11 mouse cellular contexts compared by ENCODE assay signal in the genomic region with DNA sequence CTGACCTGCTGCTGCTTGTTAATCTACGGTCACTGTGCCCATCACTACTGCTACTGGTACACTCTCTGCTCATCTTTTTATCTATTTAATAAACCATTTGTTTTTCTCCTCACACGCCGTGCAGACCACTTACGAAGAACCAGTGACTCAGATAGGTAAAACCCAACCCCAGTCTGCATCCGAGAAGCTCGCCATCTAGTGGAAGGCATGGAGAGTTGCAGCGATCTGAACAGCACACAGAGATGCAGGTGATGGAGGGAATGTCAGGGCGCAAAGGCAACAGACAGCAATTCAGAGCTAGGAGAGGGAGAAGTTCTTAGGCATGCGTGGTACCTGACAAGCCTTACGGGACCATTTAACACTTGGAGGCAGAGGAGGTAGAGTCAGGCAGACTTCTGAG. TPM values are rescaled to one million over a fixed set of nuclear protein-coding genes. Genes with fewer than 3 reads are reported as not detected.
DNase-seq lines count a peak whose midpoint lies in the region; ATAC-seq and TF ChIP-seq lines count a peak whose summit lies in the region.
"Had no signal": no experiment of that assay in that cellular context is flagged by ENCODE, and none has a peak within 500 bp of the region (broad histone marks: within the 10 kb centered on the region; RNA-seq: fewer than 3 reads in every experiment).

No protein-coding gene starts in this region.

- H3K9me3 ChIP-seq in forebrain, postnatal 0 days (ENCODE audit: low read length): no peaks in the 10 kb centered on the region
- H3K9me3 ChIP-seq in forebrain, embryonic 16.5 days (ENCODE audit: control insufficient read depth, low read length): no peaks in the 10 kb centered on the region
- no peaks in the 10 kb centered on the region for H3K9me3 ChIP-seq in midbrain, embryonic 14.5 days (ENCODE audit: control insufficient read depth, low read length)
- H3K9me3 ChIP-seq in midbrain, embryonic 10.5 days (replicated peaks): 0 out of 2 replicates have a peak, but pooled peaks cover 3% of the 10 kb centered on the region
- H3K9me3 ChIP-seq in hindbrain, postnatal 0 days (ENCODE audit: low read length): no peaks in the 10 kb centered on the region
- H3K9me3 ChIP-seq in stomach, postnatal 0 days (ENCODE audit: control insufficient read depth, low read length): peaks cover 4% of the 10 kb centered on the region
- H3K9me3 ChIP-seq in forebrain, embryonic 15.5 days: no peaks in the 10 kb centered on the region

- H3K27ac ChIP-seq in forebrain, postnatal 0 days (ENCODE audit: low read depth, low read length): no peak overlapping the region
- H3K27ac ChIP-seq in forebrain, embryonic 16.5 days (ENCODE audit: low read length): no peak overlapping the region
- no peak overlapping the region for H3K27ac ChIP-seq in midbrain, embryonic 14.5 days (replicated peaks; ENCODE audit: low read depth, low read length)
- no peak overlapping the region for H3K27ac ChIP-seq in midbrain, embryonic 10.5 days (replicated peaks)
- H3K27ac ChIP-seq in hindbrain, postnatal 0 days: no peak overlapping the region
- H3K27ac ChIP-seq in stomach, postnatal 0 days (replicated peaks): no peak overlapping the region
- no peak overlapping the region for H3K27ac ChIP-seq in forebrain, embryonic 15.5 days (replicated peaks)

- WGBS in forebrain, postnatal 0 days: 40% methylated on average over 10 of the region's 10 CpGs
- WGBS in forebrain, embryonic 16.5 days: 41% methylated on average over 10 of the region's 10 CpGs
- WGBS in midbrain, embryonic 14.5 days: 42% methylated on average over 10 of the region's 10 CpGs
- WGBS in midbrain, embryonic 10.5 days: 42% methylated on average over 10 of the region's 10 CpGs
- whole genome bisulfite sequencing in hindbrain, postnatal 0 days: 38% methylated on average over 10 of the region's 10 CpGs
- WGBS in stomach, postnatal 0 days: 34% methylated on average over 10 of the region's 10 CpGs
- WGBS in forebrain, embryonic 15.5 days: 44% methylated on average over 10 of the region's 10 CpGs

- H3K36me3 ChIP-seq in forebrain, postnatal 0 days (ENCODE audit: insufficient read depth): no peaks in the 10 kb centered on the region
- H3K36me3 ChIP-seq in forebrain, embryonic 16.5 days (ENCODE audit: control insufficient read depth, insufficient read depth): no peaks in the 10 kb centered on the region
- no peaks in the 10 kb centered on the region for H3K36me3 ChIP-seq in midbrain, embryonic 14.5 days (ENCODE audit: control insufficient read depth, insufficient read depth, low read length)
- no peaks in the 10 kb centered on the region for H3K36me3 ChIP-seq in midbrain, embryonic 10.5 days
- H3K36me3 ChIP-seq in hindbrain, postnatal 0 days (ENCODE audit: insufficient read depth, low read length): no peaks in the 10 kb centered on the region
- no peaks in the 10 kb centered on the region for H3K36me3 ChIP-seq in stomach, postnatal 0 days (ENCODE audit: control insufficient read depth, insufficient read depth, low read length)
- H3K36me3 ChIP-seq in forebrain, embryonic 15.5 days: no peaks in the 10 kb centered on the region

- no peak overlapping the region for H3K4me3 ChIP-seq in forebrain, postnatal 0 days (ENCODE audit: low read depth, low read length)
- H3K4me3 ChIP-seq in forebrain, embryonic 16.5 days (replicated peaks; ENCODE audit: low read length): no peak overlapping the region
- H3K4me3 ChIP-seq in midbrain, embryonic 14.5 days (replicated peaks; ENCODE audit: low read depth, low read length): no peak overlapping the region
- H3K4me3 ChIP-seq in midbrain, embryonic 10.5 days: no peak overlapping the region
- no peak overlapping the region for H3K4me3 ChIP-seq in hindbrain, postnatal 0 days (ENCODE audit: low read length)
- no peak overlapping the region for H3K4me3 ChIP-seq in stomach, postnatal 0 days (ENCODE audit: low read depth, low read length)
- no peak overlapping the region for H3K4me3 ChIP-seq in forebrain, embryonic 15.5 days

- TF ChIP-seq EP300 in stomach, postnatal 0 days (optimal IDR thresholded peaks at IDR 0.05): no peak

- no peak overlapping the region for H3K9ac ChIP-seq in forebrain, postnatal 0 days
- H3K9ac ChIP-seq in forebrain, embryonic 16.5 days (replicated peaks; ENCODE audit: low read depth, low read length): no peak overlapping the region
- H3K9ac ChIP-seq in midbrain, embryonic 14.5 days (replicated peaks; ENCODE audit: low read length): no peak overlapping the region
- H3K9ac ChIP-seq in hindbrain, postnatal 0 days (replicated peaks; ENCODE audit: low read length): no peak overlapping the region
- H3K9ac ChIP-seq in stomach, postnatal 0 days (ENCODE audit: low read length): no peak overlapping the region
- H3K9ac ChIP-seq in forebrain, embryonic 15.5 days (replicated peaks): no peak overlapping the region

- peak; percentile 66 for DNase-seq in forebrain, postnatal 0 days
- peak; percentile 76 for DNase-seq in midbrain, embryonic 14.5 days
- DNase-seq in midbrain, embryonic 10.5 days (ENCODE audit: low spot score): no peak
- peak; percentile 11 for DNase-seq in c-Kit-positive CD71-positive TER-119-negative erythroid progenitor cells, embryonic 14.5 days (ENCODE audit: low read depth)
- DNase-seq in hindbrain, postnatal 0 days (ENCODE audit: low spot score): peak; percentile 74
- peak; percentile 42 for DNase-seq in stomach, postnatal 0 days (ENCODE audit: low spot score)

- peak; percentile 87 for TF ChIP-seq CTCF in forebrain, postnatal 0 days (IDR thresholded peaks at IDR 0.05; ENCODE audit: low read depth)
- TF ChIP-seq CTCF in hindbrain, postnatal 0 days (IDR thresholded peaks at IDR 0.05; ENCODE audit: low read depth): peak; percentile 91
- peak; percentile 93 for TF ChIP-seq CTCF in stomach, postnatal 0 days (IDR thresholded peaks at IDR 0.05; ENCODE audit: low read depth)

- no peaks in the 10 kb centered on the region for H3K4me1 ChIP-seq in forebrain, postnatal 0 days (ENCODE audit: insufficient read depth)
- H3K4me1 ChIP-seq in forebrain, embryonic 16.5 days (replicated peaks; ENCODE audit: control insufficient read depth, insufficient read depth, low read length): no peaks in the 10 kb centered on the region
- H3K4me1 ChIP-seq in midbrain, embryonic 14.5 days (ENCODE audit: control insufficient read depth, insufficient read depth, low read length): no peaks in the 10 kb centered on the region
- no peaks in the 10 kb centered on the region for H3K4me1 ChIP-seq in midbrain, embryonic 10.5 days
- H3K4me1 ChIP-seq in hindbrain, postnatal 0 days (ENCODE audit: insufficient read depth, low read length): no peaks in the 10 kb centered on the region
- no peaks in the 10 kb centered on the region for H3K4me1 ChIP-seq in stomach, postnatal 0 days (replicated peaks; ENCODE audit: control insufficient read depth, insufficient read depth)
- no peaks in the 10 kb centered on the region for H3K4me1 ChIP-seq in forebrain, embryonic 15.5 days

- H3K4me2 ChIP-seq in forebrain, postnatal 0 days (ENCODE audit: low read depth): no peak overlapping the region
- H3K4me2 ChIP-seq in forebrain, embryonic 16.5 days (ENCODE audit: low read length): no peak overlapping the region
- no peak overlapping the region for H3K4me2 ChIP-seq in midbrain, embryonic 14.5 days (ENCODE audit: low read length)
- no peak overlapping the region for H3K4me2 ChIP-seq in hindbrain, postnatal 0 days (ENCODE audit: low read depth, low read length)
- no peak overlapping the region for H3K4me2 ChIP-seq in stomach, postnatal 0 days (replicated peaks; ENCODE audit: low read depth)
- H3K4me2 ChIP-seq in forebrain, embryonic 15.5 days (replicated peaks): no peak overlapping the region

- ATAC-seq in forebrain, postnatal 0 days: peak; percentile 58
- no peak for ATAC-seq in forebrain, embryonic 16.5 days
- ATAC-seq in midbrain, embryonic 14.5 days (ENCODE audit: low FRiP score, low TSS enrichment): no peak
- no peak for ATAC-seq in hindbrain, postnatal 0 days
- no peak for ATAC-seq in stomach, postnatal 0 days (ENCODE audit: low FRiP score, low TSS enrichment)
- ATAC-seq in forebrain, embryonic 15.5 days (replicated peaks): no peak

- no peaks in the 10 kb centered on the region for H3K27me3 ChIP-seq in forebrain, postnatal 0 days (ENCODE audit: insufficient read depth, low read length)
- H3K27me3 ChIP-seq in forebrain, embryonic 16.5 days (replicated peaks; ENCODE audit: control insufficient read depth, insufficient read depth, low read length): no peaks in the 10 kb centered on the region
- no peaks in the 10 kb centered on the region for H3K27me3 ChIP-seq in midbrain, embryonic 14.5 days (ENCODE audit: control insufficient read depth, insufficient read depth, low read length)
- H3K27me3 ChIP-seq in midbrain, embryonic 10.5 days (ENCODE audit: low read depth, poor library complexity, severe bottlenecking): no peaks in the 10 kb centered on the region
- no peaks in the 10 kb centered on the region for H3K27me3 ChIP-seq in hindbrain, postnatal 0 days (ENCODE audit: insufficient read depth, low read length)
- no peaks in the 10 kb centered on the region for H3K27me3 ChIP-seq in stomach, postnatal 0 days (ENCODE audit: control insufficient read depth, insufficient read depth, low read length)
- no peaks in the 10 kb centered on the region for H3K27me3 ChIP-seq in forebrain, embryonic 15.5 days

RNA-seq across cellular contexts. Expression of a gene that starts 10.7 kb away (rescaled TPM):
- total RNA-seq in forebrain, postnatal 0 days (2014; rRNA removed): 0.85 and 1.0 TPM in 2 replicates
- polyA plus RNA-seq in forebrain, postnatal 0 days (2015; fragmentation: Nextera tagmentation; extraction: Ambion mirVana): 5.2 and 6.8 TPM in 2 replicates
- polyA plus RNA-seq in forebrain, embryonic 16.5 days (2015; fragmentation: Nextera tagmentation; extraction: Ambion mirVana): 0.71 and 0.94 TPM in 2 replicates
- 0.41 and 1.2 TPM in 2 replicates for polyA plus RNA-seq in midbrain, embryonic 14.5 days (2014; fragmentation: Nextera tagmentation; extraction: Ambion mirVana)
- polyA plus RNA-seq in midbrain, embryonic 10.5 days (2016; fragmentation: Nextera tagmentation; extraction: Ambion mirVana): not detected in 2 replicates
- total RNA-seq in hindbrain, postnatal 0 days (2014; rRNA removed): 0.72 TPM in 1 of 2 replicates, not detected in the other
- 3.4 and 4.0 TPM in 2 replicates for polyA plus RNA-seq in hindbrain, postnatal 0 days (2015; fragmentation: Nextera tagmentation; extraction: Ambion mirVana)
- polyA plus RNA-seq in stomach, postnatal 0 days (2015; fragmentation: Nextera tagmentation; extraction: Ambion mirVana): not detected in 2 replicates
- 0.56 and 1.5 TPM in 2 replicates for polyA plus RNA-seq in forebrain, embryonic 15.5 days (2015; fragmentation: Nextera tagmentation; extraction: Ambion mirVana)
- total RNA-seq: adrenal gland, adult 18-20 months; neutrophil, adult 5-6 weeks had no signal
- polyA plus RNA-seq: intestine, embryonic 14.5 days had no signal

RNA-seq across cellular contexts. Expression of a gene that starts 14.8 kb away (rescaled TPM):
- 5.9 and 7.6 TPM in 2 replicates for total RNA-seq in forebrain, postnatal 0 days (2014; rRNA removed)
- 1.7 and 3.0 TPM in 2 replicates for polyA plus RNA-seq in forebrain, postnatal 0 days (2015; fragmentation: Nextera tagmentation; extraction: Ambion mirVana)
- 1.9 and 4.2 TPM in 2 replicates for polyA plus RNA-seq in forebrain, embryonic 16.5 days (2015; fragmentation: Nextera tagmentation; extraction: Ambion mirVana)
- 2.7 and 3.3 TPM in 2 replicates for polyA plus RNA-seq in midbrain, embryonic 14.5 days (2014; fragmentation: Nextera tagmentation; extraction: Ambion mirVana)
- polyA plus RNA-seq in midbrain, embryonic 10.5 days (2016; fragmentation: Nextera tagmentation; extraction: Ambion mirVana): 0.05 and 0.29 TPM in 2 replicates
- total RNA-seq in hindbrain, postnatal 0 days (2014; rRNA removed): 12.2 and 13.0 TPM in 2 replicates
- 5.5 and 7.1 TPM in 2 replicates for polyA plus RNA-seq in hindbrain, postnatal 0 days (2015; fragmentation: Nextera tagmentation; extraction: Ambion mirVana)
- polyA plus RNA-seq in stomach, postnatal 0 days (2015; fragmentation: Nextera tagmentation; extraction: Ambion mirVana): 0.02 TPM in 2 replicates
- polyA plus RNA-seq in forebrain, embryonic 15.5 days (2015; fragmentation: Nextera tagmentation; extraction: Ambion mirVana): 2.0 and 2.1 TPM in 2 replicates
- total RNA-seq: neutrophil, adult 5-6 weeks had no signal
